Mouse (Mus musculus): ENCODE results near the gene Ss18l1.

GRCm38 (mm10) chr2:180045283-180045682, 3.0 kb downstream of the Ss18l1 start:
- TF ChIP-seq CTCF (conservative IDR thresholded peaks at IDR 0.05; ENCODE audit: insufficient read depth, insufficient read length, low read depth, low read length) (peak; percentile 67), POLR2A (IDR thresholded peaks at IDR 0.05; ENCODE audit: low read depth, low read length) (no peak)

Measured in kidney, adult 2 months (tissue).